Mouse (Mus musculus) cortical plate, adult 2 months (tissue): ENCODE measurements around the gene Ninl.

Experiments
- CTCF ChIP-seq: fragments of 200-500 bp; IDR thresholded peaks from 2 replicates; pipeline ENCODE4 v1.5.1; 2011; ENCODE audit warnings: mild to moderate bottlenecking, control low read depth, low read length; ENCODE audit not compliant: insufficient read depth; ENCODE audit errors: extremely low read depth
- POLR2A ChIP-seq: fragments of 200-500 bp; IDR thresholded peaks from 2 replicates; pipeline ENCODE4 v1.6.1; 2011; ENCODE audit warnings: mild to moderate bottlenecking, low read length, control low read depth; ENCODE audit not compliant: insufficient read depth; ENCODE audit errors: extremely low read depth

- TF ChIP-seq POLR2A (no peak), CTCF (no peak)
Measured at GRCm38 (mm10) chr2:150950056-150950455, 89.1 kb downstream of the Ninl start.
